Comparison of ENCODE assay signal across 8 mouse cellular contexts in genomic region chr1:51996751-51997659, GRCm38 (mm10). TPM values are rescaled to one million over a fixed set of nuclear protein-coding genes. Genes with fewer than 3 reads are reported as not detected.
DNase-seq lines count a peak whose midpoint lies in the region; ATAC-seq and TF ChIP-seq lines count a peak whose summit lies in the region.

No protein-coding gene starts in this region.

- H3K4me1 ChIP-seq in kidney, postnatal 0 days (replicated peaks; ENCODE audit: insufficient read depth, low read length) = no peaks in the 10 kb centered on the region
- H3K4me1 ChIP-seq in kidney, adult 2 months (ENCODE audit: control insufficient read depth, insufficient read depth, low read length) = no peaks in the 10 kb centered on the region
- peaks cover 6% of the 10 kb centered on the region for H3K4me1 ChIP-seq in embryonic facial prominence, embryonic 15.5 days
- peaks cover 15% of the 10 kb centered on the region; the same call in 1 of the 2 replicates for H3K4me1 ChIP-seq in intestine, embryonic 14.5 days (replicated peaks; ENCODE audit: control insufficient read depth, insufficient read depth, low read length)
- no peaks in the 10 kb centered on the region for H3K4me1 ChIP-seq in midbrain, postnatal 0 days (ENCODE audit: insufficient read depth, low read length)

- H3K36me3 ChIP-seq in kidney, postnatal 0 days (ENCODE audit: insufficient read depth, low read length) = no peaks in the 10 kb centered on the region
- no peaks in the 10 kb centered on the region for H3K36me3 ChIP-seq in kidney, adult 2 months (ENCODE audit: control insufficient read depth, insufficient read depth, low read length)
- no peaks in the 10 kb centered on the region for H3K36me3 ChIP-seq in embryonic facial prominence, embryonic 15.5 days
- no peaks in the 10 kb centered on the region for H3K36me3 ChIP-seq in intestine, embryonic 14.5 days (ENCODE audit: control insufficient read depth, insufficient read depth, low read length)
- H3K36me3 ChIP-seq in midbrain, postnatal 0 days (ENCODE audit: insufficient read depth, low read length) = no peaks in the 10 kb centered on the region

- 41% methylated on average over 11 of the region's 11 CpGs for WGBS in kidney, postnatal 0 days
- WGBS in kidney, adult 2 months = 43% methylated on average over 11 of the region's 11 CpGs
- 26% methylated on average over 11 of the region's 11 CpGs for whole genome bisulfite sequencing in embryonic facial prominence, embryonic 15.5 days
- 42% methylated on average over 11 of the region's 11 CpGs for WGBS in intestine, embryonic 14.5 days
- WGBS in midbrain, postnatal 0 days = 46% methylated on average over 11 of the region's 11 CpGs

- H3K27ac ChIP-seq in kidney, postnatal 0 days = peak overlapping the region; percentile 31; the same call in 1 of the 2 replicates
- H3K27ac ChIP-seq in kidney, adult 2 months (ENCODE audit: insufficient read depth, low read depth, low read length) = no peak overlapping the region
- H3K27ac ChIP-seq in embryonic facial prominence, embryonic 15.5 days (replicated peaks) = peak overlapping the region; percentile 63
- peak overlapping the region; percentile 14 for H3K27ac ChIP-seq in intestine, embryonic 14.5 days (ENCODE audit: low read depth)
- no peak overlapping the region for H3K27ac ChIP-seq in midbrain, postnatal 0 days (ENCODE audit: low read depth, low read length)

- H3K4me2 ChIP-seq in kidney, postnatal 0 days (ENCODE audit: low read length) = peak overlapping the region; percentile 6; the same call in 1 of the 2 replicates
- 0 out of 2 replicates have a peak overlapping the region, but pooled peaks have one; percentile 6 for H3K4me2 ChIP-seq in embryonic facial prominence, embryonic 15.5 days (replicated peaks)
- H3K4me2 ChIP-seq in intestine, embryonic 14.5 days (ENCODE audit: low read length) = peak overlapping the region; percentile 5; the same call in 1 of the 2 replicates
- no peak overlapping the region for H3K4me2 ChIP-seq in midbrain, postnatal 0 days (ENCODE audit: low read depth, low read length, poor library complexity, severe bottlenecking)

- TF ChIP-seq CTCF in kidney, postnatal 0 days (IDR thresholded peaks at IDR 0.05; ENCODE audit: low read depth) = no peak
- no peak for TF ChIP-seq CTCF in kidney, adult 2 months (conservative IDR thresholded peaks at IDR 0.05; ENCODE audit: insufficient read depth, insufficient read length, low read depth, low read length)
- TF ChIP-seq CTCF in midbrain, postnatal 0 days (IDR thresholded peaks at IDR 0.05) = no peak

- no peaks in the 10 kb centered on the region for H3K27me3 ChIP-seq in kidney, postnatal 0 days (ENCODE audit: insufficient read depth, low read length)
- H3K27me3 ChIP-seq in kidney, adult 2 months (replicated peaks; ENCODE audit: control insufficient read depth, insufficient read depth, low read length) = no peaks in the 10 kb centered on the region
- H3K27me3 ChIP-seq in embryonic facial prominence, embryonic 15.5 days = no peaks in the 10 kb centered on the region
- no peaks in the 10 kb centered on the region for H3K27me3 ChIP-seq in intestine, embryonic 14.5 days (replicated peaks; ENCODE audit: control insufficient read depth, insufficient read depth, low read length)
- H3K27me3 ChIP-seq in midbrain, postnatal 0 days (ENCODE audit: insufficient read depth, low read length) = no peaks in the 10 kb centered on the region

- ATAC-seq in kidney, postnatal 0 days (replicated peaks; ENCODE audit: low FRiP score, low read depth) = no peak
- peak; percentile 69 for ATAC-seq in embryonic facial prominence, embryonic 15.5 days (ENCODE audit: insufficient number of reproducible peaks, low FRiP score, low TSS enrichment, low read depth)
- ATAC-seq in intestine, embryonic 14.5 days (replicated peaks; ENCODE audit: low FRiP score, low TSS enrichment, low read depth) = peak; percentile 87
- peak; percentile 47; the same call in 1 of the 2 replicates for ATAC-seq in midbrain, postnatal 0 days (ENCODE audit: low FRiP score)

- no peak for TF ChIP-seq POLR2A in kidney, adult 2 months (IDR thresholded peaks at IDR 0.05; ENCODE audit: low read depth, low read length)

- no peak overlapping the region for H3K9ac ChIP-seq in kidney, postnatal 0 days (ENCODE audit: low read depth, low read length)
- H3K9ac ChIP-seq in embryonic facial prominence, embryonic 15.5 days = no peak overlapping the region
- no peak overlapping the region for H3K9ac ChIP-seq in intestine, embryonic 14.5 days (ENCODE audit: low read length)
- no peak overlapping the region for H3K9ac ChIP-seq in midbrain, postnatal 0 days (replicated peaks; ENCODE audit: low read length, poor library complexity, severe bottlenecking)

- no peaks in the 10 kb centered on the region for H3K9me3 ChIP-seq in kidney, postnatal 0 days (replicated peaks; ENCODE audit: low read length)
- no peaks in the 10 kb centered on the region for H3K9me3 ChIP-seq in embryonic facial prominence, embryonic 15.5 days (replicated peaks)
- no peaks in the 10 kb centered on the region for H3K9me3 ChIP-seq in intestine, embryonic 14.5 days (ENCODE audit: control insufficient read depth, low read length)
- no peaks in the 10 kb centered on the region for H3K9me3 ChIP-seq in midbrain, postnatal 0 days (ENCODE audit: low read length)

- no peak overlapping the region for H3K4me3 ChIP-seq in kidney, postnatal 0 days (replicated peaks; ENCODE audit: low read depth, low read length)
- H3K4me3 ChIP-seq in kidney, adult 2 months (ENCODE audit: insufficient read depth, low read depth, low read length) = no peak overlapping the region
- H3K4me3 ChIP-seq in embryonic facial prominence, embryonic 15.5 days (replicated peaks) = no peak overlapping the region
- no peak overlapping the region for H3K4me3 ChIP-seq in intestine, embryonic 14.5 days (ENCODE audit: low read depth, low read length)
- H3K4me3 ChIP-seq in midbrain, postnatal 0 days (ENCODE audit: low read depth, low read length) = no peak overlapping the region

- peak; percentile 67 for DNase-seq in kidney, postnatal 0 days (ENCODE audit: low spot score)
- DNase-seq in kidney, adult 2 months = no peak
- peak; percentile 59 for DNase-seq in intestine, embryonic 14.5 days (ENCODE audit: low spot score)
- peak; percentile 62 for DNase-seq in midbrain, postnatal 0 days (ENCODE audit: low spot score)
- DNase-seq in cerebellum, adult 9-10 months = no peak
- DNase-seq in frontal cortex, postnatal 36 days (ENCODE audit: low spot score in 2 of 2) = no peak
- no peak for DNase-seq in spleen, postnatal 36 days (ENCODE audit: low spot score in 2 of 2)

RNA-seq across cellular contexts. Expression of gene Stat4, which starts 10.1 kb away (rescaled TPM):
- 1.0 and 1.4 TPM in 2 replicates for polyA plus RNA-seq in kidney, postnatal 0 days (2015; fragmentation: Nextera tagmentation; extraction: Ambion mirVana)
- 0.16 and 0.99 TPM in 2 replicates for polyA plus RNA-seq in kidney, adult 2 months (2012; rRNA removed)
- polyA plus RNA-seq in embryonic facial prominence, embryonic 15.5 days (2015; fragmentation: Nextera tagmentation; extraction: Ambion mirVana) = 1.00 and 1.0 TPM in 2 replicates
- 2.4 TPM in 2 replicates for polyA plus RNA-seq in intestine, embryonic 14.5 days (2014; fragmentation: Nextera tagmentation; extraction: Ambion mirVana)
- total RNA-seq in midbrain, postnatal 0 days (2014; rRNA removed) = 0.60 and 0.80 TPM in 2 replicates
- 0.61 and 0.74 TPM in 2 replicates for polyA plus RNA-seq in midbrain, postnatal 0 days (2015; fragmentation: Nextera tagmentation; extraction: Ambion mirVana)

Comparison
In these comparisons a context has a peak if more than half of its experiments do, and no peak if none do; other contexts are left out.
1. DNase-seq: peak in kidney, postnatal 0 days (single experiment), intestine, embryonic 14.5 days (single experiment) and midbrain, postnatal 0 days (single experiment); none in kidney, adult 2 months (single experiment), cerebellum, adult 9-10 months (single experiment), frontal cortex, postnatal 36 days (0 of 2) and spleen, postnatal 36 days (0 of 2).
2. H3K27ac ChIP-seq: peak in kidney, postnatal 0 days (single experiment), embryonic facial prominence, embryonic 15.5 days (single experiment) and intestine, embryonic 14.5 days (single experiment); none in kidney, adult 2 months (single experiment) and midbrain, postnatal 0 days (single experiment).